Mouse (Mus musculus): Measurements from ENCODE around the gene Olfr934. TPM values are rescaled to one million over a fixed set of nuclear protein-coding genes. Genes with fewer than 3 reads are reported as not detected.

The Olfr934 gene
- polyA plus RNA-seq (2017; shearing (Covaris generic)): not detected

DNA sequence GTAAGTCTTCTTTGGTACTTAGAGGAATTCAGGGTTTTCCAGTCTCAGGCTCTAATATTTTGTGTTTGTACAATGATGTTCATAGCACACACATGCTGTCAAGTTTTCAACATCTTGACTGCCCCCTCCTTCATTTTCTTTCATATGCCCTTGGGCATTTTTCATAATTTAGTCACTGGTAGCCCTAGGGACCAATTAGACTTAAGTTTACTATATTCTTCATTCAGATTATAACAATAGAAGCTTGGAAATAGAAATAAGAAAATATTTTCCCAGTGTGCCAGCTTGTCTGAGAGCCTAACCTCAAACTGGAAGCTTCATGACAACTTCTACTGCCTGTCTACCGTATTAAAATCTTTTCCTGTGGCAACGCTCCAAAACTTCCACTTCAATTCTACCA, at the start of gene Olfr934:
Olfr934 (minus strand) TSS at position 101 of the 400 bp plus-strand sequence.

DNA sequence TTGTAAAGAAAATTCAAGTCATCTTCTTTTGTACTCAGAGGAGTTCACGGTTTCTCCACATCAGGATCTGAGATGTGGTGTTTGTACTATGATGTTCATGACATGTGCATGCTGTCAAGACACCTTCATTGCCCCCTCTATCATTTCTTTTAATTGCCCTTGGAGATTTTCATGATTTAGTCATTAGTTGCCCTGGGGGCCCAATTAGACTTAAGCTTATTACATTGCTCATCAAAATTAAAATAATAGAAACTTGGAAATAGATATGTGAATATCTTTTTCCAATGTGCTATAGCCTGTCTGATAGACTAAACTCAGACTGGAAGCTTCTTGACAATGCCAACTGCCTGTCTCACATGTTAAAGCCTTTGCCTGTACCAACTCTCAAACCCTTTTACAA, 35.2 kb upstream of the Olfr934 start, which contains the start of gene Olfr146:
Olfr146 (minus strand) TSS at position 101 of the 400 bp plus-strand sequence.

DNA sequence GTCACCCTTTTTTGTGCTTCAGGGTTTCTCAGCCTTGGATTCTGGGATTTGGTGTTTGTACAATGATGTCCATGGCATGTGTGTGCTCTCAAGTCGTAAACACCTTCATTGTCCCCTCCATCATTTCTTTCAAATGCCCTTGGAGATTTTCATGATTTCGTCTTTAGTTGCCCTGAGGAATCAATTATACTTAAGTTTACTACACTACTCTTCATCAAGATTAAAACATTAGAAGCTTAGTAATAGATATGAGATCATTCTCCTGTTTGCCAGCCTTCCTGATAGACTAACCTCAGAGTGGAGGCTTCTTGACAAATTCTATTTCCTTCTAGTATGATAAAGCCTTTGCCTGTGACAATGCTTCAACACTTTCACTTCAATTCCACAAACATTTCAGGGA, 11.5 kb upstream of the Olfr934 start, which contains the start of gene Olfr935:
Olfr935 (minus strand) TSS at position 101 of the 400 bp plus-strand sequence.

DNA sequence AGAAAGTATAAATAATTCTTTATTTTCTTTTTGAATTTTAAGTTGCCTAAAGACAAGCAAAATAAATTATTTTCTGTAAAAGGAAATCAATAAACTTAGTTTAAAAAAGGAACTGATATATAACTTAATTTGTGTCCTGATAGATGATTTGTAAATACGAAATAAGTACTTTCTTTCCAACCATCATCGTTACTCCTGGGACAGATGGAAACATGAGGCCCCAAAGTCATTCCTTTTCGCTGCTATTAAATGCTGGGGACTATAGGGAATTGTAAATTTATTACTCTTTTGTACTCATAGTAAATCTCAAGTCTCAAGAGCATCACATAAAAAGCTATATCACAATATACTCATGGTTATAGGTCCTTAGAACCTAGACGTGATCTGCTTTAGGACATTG, 16.1 kb downstream of the Olfr934 start, which contains the start of gene Olfr933:
Olfr933 (plus strand) TSS at position 301 of the 400 bp plus-strand sequence.

Other genes starting within 250 kb of the Olfr934 start
- not detected for gene Olfr920, start 236.0 kb downstream of the Olfr934 start, polyA plus RNA-seq (2017; shearing (Covaris generic))
- not detected for gene Olfr921, start 215.2 kb downstream of the Olfr934 start, polyA plus RNA-seq (2017; shearing (Covaris generic))
- gene Olfr922, start 173.7 kb downstream of the Olfr934 start, polyA plus RNA-seq (2017; shearing (Covaris generic)): not detected
- not detected for gene Olfr923, start 161.8 kb downstream of the Olfr934 start, polyA plus RNA-seq (2017; shearing (Covaris generic))
- gene Olfr924, start 143.9 kb downstream of the Olfr934 start, polyA plus RNA-seq (2017; shearing (Covaris generic)): not detected
- gene Olfr26, start 133.3 kb downstream of the Olfr934 start, polyA plus RNA-seq (2017; shearing (Covaris generic)): not detected
- not detected for gene Olfr926, start 111.2 kb downstream of the Olfr934 start, polyA plus RNA-seq (2017; shearing (Covaris generic))
- gene Olfr930, start 58.5 kb downstream of the Olfr934 start, polyA plus RNA-seq (2017; shearing (Covaris generic)): not detected
- gene Olfr933, start 16.0 kb downstream of the Olfr934 start, polyA plus RNA-seq (2017; shearing (Covaris generic)): 0.09 TPM
- gene Olfr935, start 11.4 kb upstream of the Olfr934 start, polyA plus RNA-seq (2017; shearing (Covaris generic)): not detected
- gene Olfr146, start 35.1 kb upstream of the Olfr934 start, polyA plus RNA-seq (2017; shearing (Covaris generic)): not detected
- gene Olfr937, start 76.6 kb upstream of the Olfr934 start, polyA plus RNA-seq (2017; shearing (Covaris generic)): not detected
- gene Olfr938, start 90.6 kb upstream of the Olfr934 start, polyA plus RNA-seq (2017; shearing (Covaris generic)): not detected
- not detected for gene Olfr27, start 139.8 kb upstream of the Olfr934 start, polyA plus RNA-seq (2017; shearing (Covaris generic))
- gene Olfr943, start 178.0 kb upstream of the Olfr934 start, polyA plus RNA-seq (2017; shearing (Covaris generic)): 0.05 TPM
- gene Olfr944, start 213.6 kb upstream of the Olfr934 start, polyA plus RNA-seq (2017; shearing (Covaris generic)): not detected